Mouse (Mus musculus) limb, embryonic 10.5 days (tissue): ENCODE results near the gene Mef2c. TPM values are rescaled to one million over a fixed set of nuclear protein-coding genes. Genes with fewer than 3 reads are reported as not detected.

Experiments used
- DNase-seq: peaks from one replicate; pipeline ENCODE4 v3.0.0-alpha.2; 2017; ENCODE audit warnings: low spot score
- H3K27ac ChIP-seq: fragments of 300-500 bp; sonication (generic); 2 replicates; pipeline ENCODE4 v1.5.1; 2016; ENCODE audit warnings: mild to moderate bottlenecking
- H3K27me3 ChIP-seq: fragments of 300-500 bp; sonication (generic); 2 replicates; pipeline ENCODE4 v1.6.1; 2016; ENCODE audit warnings: low read depth, mild to moderate bottlenecking; ENCODE audit not compliant: poor library complexity, severe bottlenecking
- H3K36me3 ChIP-seq: fragments of 300-500 bp; sonication (generic); 2 replicates; pipeline ENCODE4 v1.6.1; 2016; ENCODE audit warnings: mild to moderate bottlenecking, moderate library complexity
- H3K4me1 ChIP-seq: fragments of 300-500 bp; sonication (generic); 2 replicates; pipeline ENCODE4 v1.6.1; 2016
- H3K4me3 ChIP-seq: fragments of 300-500 bp; sonication (generic); 2 replicates; pipeline ENCODE4 v1.5.1; 2016; ENCODE audit warnings: mild to moderate bottlenecking, moderate library complexity
- H3K9me3 ChIP-seq: fragments of 300-500 bp; sonication (generic); replicated peaks from 2 replicates; pipeline ENCODE4 v1.6.1; 2016; ENCODE audit warnings: mild to moderate bottlenecking
- WGBS: fragments of 180-500 bp; shearing (Covaris S2); methylation state at CpG from one replicate; pipeline ENCODE4 v1.1.7; 2016; 5-methylcytosine and 5-hydroxymethylcytosine counted together
- polyA plus RNA-seq: library from polyadenylated mRNA; unstranded; fragments of >200 nt; fragmentation: Nextera tagmentation; extraction: Ambion mirVana; gene quantifications from 2 replicates; pipeline ENCODE4 v1.2.1, GENCODE M21; 2016

Gene Mef2c
- polyA plus RNA-seq, result 13.2 and 17.5 TPM in 2 replicates

- no peaks in the 10 kb centered on the region for H3K36me3 ChIP-seq
- 88% methylated on average over 7 of the region's 7 CpGs for WGBS
- H3K4me1 ChIP-seq, result no peaks in the 10 kb centered on the region
- H3K9me3 ChIP-seq, result no peaks in the 10 kb centered on the region
- H3K27me3 ChIP-seq, result no peaks in the 10 kb centered on the region
- DNase-seq, result no peak
- H3K27ac ChIP-seq, result no peak within 1 kb of the TSS
- H3K4me3 ChIP-seq, result no peak within 1 kb of the TSS
These were observed at the start of gene Mef2c for GRCm38 (mm10) chr13:83503919-83504318. Gene Mef2c, plus strand, starts transcription at chr13:83504034.

- H3K4me3 ChIP-seq, result no peak overlapping the region
- DNase-seq, result no peak
- H3K4me1 ChIP-seq, result no peaks in the 10 kb centered on the region; the same call in 1 of the 2 replicates
- no peaks in the 10 kb centered on the region for H3K36me3 ChIP-seq
- no peak overlapping the region for H3K27ac ChIP-seq
- H3K27me3 ChIP-seq, result no peaks in the 10 kb centered on the region
- H3K9me3 ChIP-seq, result no peaks in the 10 kb centered on the region
These were observed 45.1 kb upstream of the Mef2c start for GRCm38 (mm10) chr13:83458729-83459128.

- H3K4me1 ChIP-seq, result no peaks in the 10 kb centered on the region; the same call in 1 of the 2 replicates
- H3K27ac ChIP-seq, result no peak overlapping the region
- H3K36me3 ChIP-seq, result no peaks in the 10 kb centered on the region
- H3K9me3 ChIP-seq, result no peaks in the 10 kb centered on the region
- no peak for DNase-seq
- no peak overlapping the region for H3K4me3 ChIP-seq
- H3K27me3 ChIP-seq, result no peaks in the 10 kb centered on the region
- 96% methylated on average over 3 of the region's 3 CpGs for WGBS
These were observed 44.2 kb upstream of the Mef2c start for GRCm38 (mm10) chr13:83459600-83459999.

GRCm38 (mm10) chr13:83460620-83461019 lies 43.2 kb upstream of the Mef2c start:
- WGBS, result 94% methylated on average over 1 of the region's 1 CpGs
- DNase-seq, result no peak

GRCm38 (mm10) chr13:83461556-83461955 lies 42.3 kb upstream of the Mef2c start:
- H3K4me3 ChIP-seq, result no peak overlapping the region
- no peak overlapping the region for H3K27ac ChIP-seq
- no peaks in the 10 kb centered on the region for H3K9me3 ChIP-seq
- DNase-seq, result no peak
- WGBS, result 90% methylated on average over 2 of the region's 2 CpGs
- no peaks in the 10 kb centered on the region; the same call in 1 of the 2 replicates for H3K4me1 ChIP-seq
- no peaks in the 10 kb centered on the region for H3K36me3 ChIP-seq
- no peaks in the 10 kb centered on the region for H3K27me3 ChIP-seq

More at GRCm38 (mm10) chr13:83460620-83461019, 43.2 kb upstream of the Mef2c start:
- Histone ChIP-seq H3K9me3 (no peaks in the 10 kb centered on the region), H3K27ac (no peak overlapping the region), H3K4me3 (no peak overlapping the region), H3K36me3 (no peaks in the 10 kb centered on the region), H3K27me3 (no peaks in the 10 kb centered on the region), H3K4me1 (no peaks in the 10 kb centered on the region; the same call in 1 of the 2 replicates)

GRCm38 (mm10) chr13:83466756-83467155 lies 37.1 kb upstream of the Mef2c start:
- no peak overlapping the region for H3K4me3 ChIP-seq
- 90% methylated on average over 5 of the region's 5 CpGs for WGBS
- no peak for DNase-seq
- H3K36me3 ChIP-seq, result no peaks in the 10 kb centered on the region
- no peak overlapping the region for H3K27ac ChIP-seq
- no peaks in the 10 kb centered on the region for H3K27me3 ChIP-seq
- H3K9me3 ChIP-seq, result no peaks in the 10 kb centered on the region
- H3K4me1 ChIP-seq, result no peaks in the 10 kb centered on the region; the same call in 1 of the 2 replicates

GRCm38 (mm10) chr13:83468794-83469193 lies 35.0 kb upstream of the Mef2c start:
- Histone ChIP-seq H3K27me3 (no peaks in the 10 kb centered on the region), H3K9me3 (no peaks in the 10 kb centered on the region), H3K36me3 (no peaks in the 10 kb centered on the region), H3K4me3 (no peak overlapping the region), H3K27ac (no peak overlapping the region), H3K4me1 (no peaks in the 10 kb centered on the region)
- no peak for DNase-seq
- WGBS, result 87% methylated on average over 3 of the region's 3 CpGs

- 89% methylated on average over 2 of the region's 2 CpGs for WGBS
- Histone ChIP-seq H3K9me3 (no peaks in the 10 kb centered on the region), H3K36me3 (no peaks in the 10 kb centered on the region), H3K27me3 (no peaks in the 10 kb centered on the region), H3K4me3 (no peak overlapping the region), H3K27ac (no peak overlapping the region), H3K4me1 (no peaks in the 10 kb centered on the region)
- no peak for DNase-seq
These were observed 30.1 kb upstream of the Mef2c start for GRCm38 (mm10) chr13:83473755-83474154.

GRCm38 (mm10) chr13:83480388-83480787 lies 23.4 kb upstream of the Mef2c start:
- H3K9me3 ChIP-seq, result no peaks in the 10 kb centered on the region
- no peaks in the 10 kb centered on the region for H3K4me1 ChIP-seq
- no peaks in the 10 kb centered on the region for H3K36me3 ChIP-seq
- no peak overlapping the region for H3K4me3 ChIP-seq
- WGBS, result 90% methylated on average over 3 of the region's 3 CpGs
- H3K27me3 ChIP-seq, result no peaks in the 10 kb centered on the region
- no peak overlapping the region for H3K27ac ChIP-seq
- DNase-seq, result no peak

- H3K9me3 ChIP-seq, result no peaks in the 10 kb centered on the region
- no peak overlapping the region for H3K27ac ChIP-seq
- no peaks in the 10 kb centered on the region for H3K27me3 ChIP-seq
- H3K4me3 ChIP-seq, result no peak overlapping the region
- H3K36me3 ChIP-seq, result no peaks in the 10 kb centered on the region
- no peak for DNase-seq
- WGBS, result 85% methylated on average over 7 of the region's 7 CpGs
- no peaks in the 10 kb centered on the region for H3K4me1 ChIP-seq
These were observed 22.5 kb upstream of the Mef2c start for GRCm38 (mm10) chr13:83481310-83481709.

- no peak overlapping the region for H3K4me3 ChIP-seq
- no peak for DNase-seq
- WGBS, result 84% methylated on average over 5 of the region's 5 CpGs
These were observed 21.7 kb upstream of the Mef2c start for GRCm38 (mm10) chr13:83482087-83482486.

GRCm38 (mm10) chr13:83484215-83484614 lies 19.6 kb upstream of the Mef2c start:
- Histone ChIP-seq H3K9me3 (no peaks in the 10 kb centered on the region), H3K4me1 (no peaks in the 10 kb centered on the region), H3K4me3 (no peak overlapping the region), H3K27ac (no peak overlapping the region), H3K27me3 (no peaks in the 10 kb centered on the region), H3K36me3 (no peaks in the 10 kb centered on the region)
- WGBS, result 89% methylated on average over 4 of the region's 4 CpGs
- no peak for DNase-seq

More at GRCm38 (mm10) chr13:83482087-83482486, 21.7 kb upstream of the Mef2c start:
- no peaks in the 10 kb centered on the region for H3K9me3 ChIP-seq
- H3K27me3 ChIP-seq, result no peaks in the 10 kb centered on the region
- no peak overlapping the region for H3K27ac ChIP-seq
- H3K4me1 ChIP-seq, result no peaks in the 10 kb centered on the region
- H3K36me3 ChIP-seq, result no peaks in the 10 kb centered on the region

- Histone ChIP-seq H3K27ac (no peak overlapping the region), H3K4me1 (no peaks in the 10 kb centered on the region), H3K36me3 (no peaks in the 10 kb centered on the region), H3K4me3 (no peak overlapping the region), H3K9me3 (no peaks in the 10 kb centered on the region), H3K27me3 (no peaks in the 10 kb centered on the region)
- WGBS, result 89% methylated on average over 7 of the region's 7 CpGs
- no peak for DNase-seq
These were observed 19.0 kb upstream of the Mef2c start for GRCm38 (mm10) chr13:83484721-83485369.

- no peaks in the 10 kb centered on the region for H3K36me3 ChIP-seq
- DNase-seq, result no peak
- no peaks in the 10 kb centered on the region for H3K9me3 ChIP-seq
- no peaks in the 10 kb centered on the region for H3K27me3 ChIP-seq
- 49% methylated on average over 3 of the region's 3 CpGs for WGBS
- no peaks in the 10 kb centered on the region for H3K4me1 ChIP-seq
- no peak overlapping the region for H3K4me3 ChIP-seq
- H3K27ac ChIP-seq, result no peak overlapping the region
These were observed 11.8 kb upstream of the Mef2c start for GRCm38 (mm10) chr13:83492051-83492450.
